Mouse (Mus musculus): ENCODE measurements around the gene Foxj1. TPM values are rescaled to one million over a fixed set of nuclear protein-coding genes. Genes with fewer than 3 reads are reported as not detected.
A peak's percentile ranks its signal among the peaks of the same experiment; 100 is the strongest.

Gene Foxj1
- polyA plus RNA-seq, 1 experiment from 2014 or later, result 7.3 TPM

DNA sequence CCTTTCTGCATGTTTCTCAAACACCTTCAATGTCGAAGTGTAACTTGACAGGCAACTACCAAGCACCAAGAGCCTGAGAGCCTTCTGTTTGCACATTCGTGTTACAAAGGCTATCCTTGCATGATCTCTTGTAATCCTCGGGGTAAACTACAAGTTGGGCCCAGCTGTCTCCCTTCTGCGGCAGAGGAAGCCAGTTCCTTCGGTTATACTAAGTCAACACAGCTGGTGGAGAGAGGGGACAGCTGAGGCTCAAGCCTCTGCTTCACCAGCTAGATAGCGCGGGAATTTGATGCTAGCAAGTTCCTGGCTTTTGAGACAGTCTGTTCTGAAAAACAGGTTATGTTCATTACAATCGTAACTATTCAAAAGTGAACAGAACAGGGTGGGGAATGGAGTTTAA is 22.8 kb downstream of the Foxj1 start:
- Histone ChIP-seq H3K27ac (no peak overlapping the region), H3K4me1 (no peaks in the 10 kb centered on the region), H3K36me3 (no peaks in the 10 kb centered on the region), H3K4me2 (replicated peaks) (no peak overlapping the region), H3K4me3 (no peak overlapping the region), H3K27me3 (replicated peaks) (0 out of 2 replicates have a peak, but pooled peaks cover 4% of the 10 kb centered on the region), H3K9ac (no peak overlapping the region), H3K9me3 (no peaks in the 10 kb centered on the region)
- 71% methylated on average over 8 of the region's 8 CpGs for WGBS
- ATAC-seq (ENCODE audit: low FRiP score, low read depth), result no peak

DNA sequence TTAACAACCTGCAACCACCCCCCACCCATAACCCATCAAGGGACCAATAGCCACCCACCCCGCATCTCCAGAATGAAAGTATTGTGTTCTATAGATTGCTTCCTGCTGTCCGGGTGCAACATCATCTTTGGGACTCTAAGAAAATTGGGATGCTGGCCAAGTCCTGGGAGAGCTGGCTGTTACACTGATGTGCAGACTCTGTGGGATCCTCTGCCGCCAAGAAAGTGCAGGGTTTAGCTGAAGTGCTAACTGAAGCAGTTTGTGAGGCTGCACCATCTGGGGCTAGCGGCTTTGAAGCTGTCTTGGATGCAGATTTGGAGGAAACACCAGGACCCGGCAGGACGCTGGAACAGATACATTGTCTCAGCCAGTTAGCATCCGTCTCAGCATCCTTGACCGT is 24.0 kb downstream of the Foxj1 start:
- H3K4me2 ChIP-seq (replicated peaks), result no peak overlapping the region
- no peaks in the 10 kb centered on the region for H3K36me3 ChIP-seq
- no peak overlapping the region for H3K4me3 ChIP-seq
- ATAC-seq (ENCODE audit: low FRiP score, low read depth), result no peak
- no peak overlapping the region for H3K27ac ChIP-seq
- H3K4me1 ChIP-seq, result peaks cover under 1% of the 10 kb centered on the region; the same call in 1 of the 2 replicates
- WGBS, result 56% methylated on average over 8 of the region's 8 CpGs
- no peak overlapping the region for H3K9ac ChIP-seq
- H3K27me3 ChIP-seq (replicated peaks), result 0 out of 2 replicates have a peak, but pooled peaks cover 4% of the 10 kb centered on the region
- no peaks in the 10 kb centered on the region for H3K9me3 ChIP-seq

DNA sequence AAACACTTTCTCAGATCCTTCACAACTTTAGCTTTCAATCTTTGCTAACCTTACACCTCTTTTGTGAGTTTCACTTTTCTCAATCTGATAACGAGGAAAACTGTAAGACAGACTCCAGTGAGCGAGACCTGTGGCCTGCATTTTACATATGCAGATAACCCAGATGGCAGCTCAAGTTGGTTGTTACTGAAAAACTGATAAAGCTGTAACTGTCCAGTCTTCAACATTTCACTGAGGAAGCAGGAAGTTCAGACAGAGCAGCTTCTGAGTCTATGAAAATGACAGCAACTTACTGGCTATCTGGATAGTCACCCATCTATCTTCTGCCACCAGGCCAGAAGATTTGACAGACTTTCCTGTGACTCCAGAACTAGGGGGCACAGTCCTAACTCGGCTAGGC is 25.6 kb downstream of the Foxj1 start:
- Histone ChIP-seq H3K4me1 (peaks cover 6% of the 10 kb centered on the region; the same call in 1 of the 2 replicates), H3K9ac (no peak overlapping the region), H3K27me3 (replicated peaks) (0 out of 2 replicates have a peak, but pooled peaks cover 4% of the 10 kb centered on the region), H3K4me3 (no peak overlapping the region), H3K9me3 (no peaks in the 10 kb centered on the region), H3K36me3 (peaks cover 4% of the 10 kb centered on the region), H3K27ac (no peak overlapping the region), H3K4me2 (replicated peaks) (no peak overlapping the region)
- WGBS, result 81% methylated on average over 3 of the region's 3 CpGs
- ATAC-seq (ENCODE audit: low FRiP score, low read depth), result no peak

DNA sequence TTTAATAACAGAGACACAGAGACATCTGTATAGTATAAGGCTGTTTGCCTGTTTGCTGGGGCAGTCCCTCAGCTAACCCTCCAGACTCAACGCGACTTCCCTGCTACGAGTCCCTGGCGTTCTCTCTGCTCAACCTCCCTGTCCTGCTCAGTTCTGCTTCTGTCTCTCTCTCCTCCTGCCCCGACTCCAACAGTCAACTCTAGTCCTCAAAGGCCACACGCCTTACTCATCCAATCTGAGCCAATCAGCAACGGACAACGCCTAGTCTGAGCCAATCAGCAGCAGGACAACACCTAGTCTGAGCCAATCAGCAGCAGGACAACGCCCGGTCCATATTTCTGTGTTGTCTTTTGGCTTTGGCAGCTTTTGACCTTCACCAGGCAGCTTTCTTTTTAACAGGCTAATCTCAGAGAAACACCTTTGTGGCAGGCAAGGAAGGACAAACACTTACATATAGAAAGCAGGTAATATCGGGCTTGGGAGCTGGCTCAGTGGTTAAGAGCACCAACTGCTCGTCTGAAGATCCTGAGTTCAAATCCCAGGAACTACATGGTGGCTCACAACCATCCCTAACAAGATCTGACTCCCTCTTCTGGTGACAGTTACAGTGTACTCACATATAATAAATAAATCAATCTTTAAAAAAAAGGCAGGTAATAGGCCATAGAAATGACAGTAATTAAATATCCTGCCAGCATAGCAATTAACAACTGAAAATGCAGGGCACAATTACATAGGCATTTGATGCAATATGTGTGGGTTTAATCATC is 27.3 kb downstream of the Foxj1 start:
- Histone ChIP-seq H3K27ac (no peak overlapping the region), H3K9me3 (no peaks in the 10 kb centered on the region), H3K36me3 (peaks cover 20% of the 10 kb centered on the region), H3K9ac (no peak overlapping the region), H3K4me2 (replicated peaks) (no peak overlapping the region), H3K27me3 (replicated peaks) (0 out of 2 replicates have a peak, but pooled peaks cover 4% of the 10 kb centered on the region), H3K4me3 (no peak overlapping the region), H3K4me1 (peaks cover 6% of the 10 kb centered on the region; the same call in 1 of the 2 replicates)
- no peak for ATAC-seq (ENCODE audit: low FRiP score, low read depth)
- 93% methylated on average over 12 of the region's 12 CpGs for WGBS

DNA sequence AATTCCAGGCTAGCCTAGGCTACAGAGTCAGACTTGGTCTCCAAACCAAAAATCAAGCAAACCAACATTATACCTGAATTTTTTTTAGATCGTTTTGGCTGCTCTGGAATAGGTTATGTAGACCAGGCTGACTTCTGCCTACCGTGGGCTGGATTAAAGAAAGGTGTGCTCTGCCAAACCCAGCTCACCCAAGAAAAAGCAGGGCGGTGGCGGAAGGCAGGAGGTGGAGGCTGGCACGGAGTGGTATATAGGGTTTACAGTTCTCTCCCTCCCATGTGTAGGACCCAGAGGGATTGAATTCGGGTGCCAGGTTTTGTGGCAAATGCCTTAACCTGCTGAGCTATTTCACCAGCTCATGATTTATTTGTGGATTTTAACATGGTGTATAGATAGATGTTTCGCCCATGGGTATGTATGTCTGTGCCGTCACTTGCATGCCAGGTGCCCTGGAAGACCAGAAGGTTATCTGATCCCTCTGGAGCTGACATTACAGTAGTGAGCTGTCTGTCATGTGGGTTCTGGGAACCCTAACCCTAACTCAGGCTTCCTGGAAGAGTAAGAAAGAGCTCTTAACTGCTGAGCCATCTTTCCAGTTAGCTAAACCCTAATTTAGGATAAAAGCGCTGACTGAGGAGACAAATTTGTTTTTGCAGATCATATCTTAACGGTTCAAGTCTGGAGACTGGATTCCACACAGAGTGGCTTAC is 28.0 kb downstream of the Foxj1 start, which contains the start of gene Exoc7:
Gene Exoc7 (minus strand): TSS at position 215 of the 707 bp plus-strand sequence.
- ATAC-seq (ENCODE audit: low FRiP score, low read depth), result peak; percentile 45; the same call in 1 of the 2 replicates
- 0 out of 2 replicates have a peak, but pooled peaks cover 4% of the 10 kb centered on the region for H3K27me3 ChIP-seq (replicated peaks)
- peaks cover 27% of the 10 kb centered on the region for H3K36me3 ChIP-seq
- 82% methylated on average over 10 of the region's 10 CpGs for WGBS
- H3K4me2 ChIP-seq (replicated peaks), result peak within 1 kb of the TSS; percentile 88
- peak within 1 kb of the TSS; percentile 57 for H3K4me3 ChIP-seq
- no peaks in the 10 kb centered on the region for H3K9me3 ChIP-seq
- peaks cover 6% of the 10 kb centered on the region; the same call in 1 of the 2 replicates for H3K4me1 ChIP-seq
- H3K9ac ChIP-seq, result peak within 1 kb of the TSS; percentile 75
- no peak within 1 kb of the TSS for H3K27ac ChIP-seq

DNA sequence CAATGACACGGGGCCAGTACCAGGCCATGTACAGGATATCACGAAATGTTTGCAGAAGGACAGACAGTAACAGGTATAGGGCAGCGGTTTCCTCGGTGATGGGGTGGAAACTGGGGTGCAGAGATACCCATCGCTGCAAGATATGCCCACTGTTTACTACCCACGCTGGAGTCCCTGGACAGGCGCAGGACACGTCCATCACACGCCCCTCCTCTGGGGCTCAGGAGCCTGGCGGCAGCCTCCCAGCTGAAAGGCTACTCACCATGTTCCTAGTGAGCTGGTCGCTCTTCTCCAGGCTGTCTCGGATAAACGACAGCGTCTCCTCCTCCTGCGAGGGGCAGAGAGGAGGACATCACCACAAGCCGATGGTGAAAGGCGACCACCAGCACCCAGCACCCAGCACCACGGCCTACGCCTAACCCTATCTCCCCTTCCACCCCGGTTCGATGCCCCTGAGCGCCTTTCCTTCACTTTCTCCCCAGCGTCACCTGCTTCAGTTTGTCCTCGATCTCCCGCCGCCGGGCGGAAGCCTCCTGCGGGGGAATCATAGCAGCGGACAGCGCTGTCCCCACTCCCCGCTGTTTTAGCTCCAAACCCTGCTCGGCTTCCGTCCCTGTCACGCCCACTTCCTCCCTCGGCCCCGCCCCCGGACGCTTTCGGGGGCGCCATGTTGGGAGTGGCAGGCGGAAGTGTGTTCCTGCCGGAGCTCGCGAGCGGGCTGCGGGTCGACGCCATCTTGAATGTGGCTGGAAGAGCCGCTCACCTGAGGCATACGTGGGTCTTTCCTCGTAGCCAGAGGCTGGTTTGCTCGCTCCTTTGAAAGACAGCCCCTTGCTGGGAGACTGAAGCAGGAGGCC is 28.8 kb downstream of the Foxj1 start:
- peaks cover 34% of the 10 kb centered on the region for H3K36me3 ChIP-seq
- WGBS, result 2% methylated on average over 53 of the region's 53 CpGs

DNA sequence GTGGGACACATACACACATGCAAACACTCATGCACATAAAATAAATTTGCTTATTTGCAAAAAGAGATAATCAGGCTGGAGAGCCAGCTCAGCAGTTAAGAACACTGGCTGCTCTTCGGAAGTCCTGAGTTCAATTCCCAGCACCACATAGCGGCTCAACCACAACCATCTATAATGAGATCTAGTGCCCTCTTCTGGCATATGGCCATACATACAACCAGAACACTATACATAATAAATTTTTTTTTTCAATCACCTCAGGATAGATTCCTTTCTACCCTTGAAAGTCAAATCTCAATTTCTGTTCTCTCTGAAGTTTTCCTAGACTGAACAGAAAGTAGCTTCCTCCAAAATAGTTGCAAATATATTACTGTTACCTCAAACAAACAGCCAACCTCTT is 29.8 kb downstream of the Foxj1 start:
- Histone ChIP-seq H3K4me1 (peaks cover 6% of the 10 kb centered on the region; the same call in 1 of the 2 replicates), H3K36me3 (peaks cover 44% of the 10 kb centered on the region), H3K27ac (no peak overlapping the region), H3K9me3 (no peaks in the 10 kb centered on the region), H3K4me2 (replicated peaks) (peak overlapping the region; percentile 88), H3K9ac (no peak overlapping the region), H3K27me3 (replicated peaks) (0 out of 2 replicates have a peak, but pooled peaks cover 4% of the 10 kb centered on the region), H3K4me3 (no peak overlapping the region; the same call in 1 of the 2 replicates)
- no peak for ATAC-seq (ENCODE audit: low FRiP score, low read depth)
- WGBS, result 98% methylated on average over 2 of the region's 2 CpGs

More for the DNA sequence above, 28.8 kb downstream of the Foxj1 start:
- H3K4me3 ChIP-seq, result peak overlapping the region; percentile 57
- no peak overlapping the region for H3K27ac ChIP-seq
- ATAC-seq (ENCODE audit: low FRiP score, low read depth), result peak; percentile 92
- H3K9ac ChIP-seq, result peak overlapping the region; percentile 75
- H3K4me1 ChIP-seq, result peaks cover 6% of the 10 kb centered on the region; the same call in 1 of the 2 replicates
- 0 out of 2 replicates have a peak, but pooled peaks cover 4% of the 10 kb centered on the region for H3K27me3 ChIP-seq (replicated peaks)
- peak overlapping the region; percentile 88 for H3K4me2 ChIP-seq (replicated peaks)
- no peaks in the 10 kb centered on the region for H3K9me3 ChIP-seq

DNA sequence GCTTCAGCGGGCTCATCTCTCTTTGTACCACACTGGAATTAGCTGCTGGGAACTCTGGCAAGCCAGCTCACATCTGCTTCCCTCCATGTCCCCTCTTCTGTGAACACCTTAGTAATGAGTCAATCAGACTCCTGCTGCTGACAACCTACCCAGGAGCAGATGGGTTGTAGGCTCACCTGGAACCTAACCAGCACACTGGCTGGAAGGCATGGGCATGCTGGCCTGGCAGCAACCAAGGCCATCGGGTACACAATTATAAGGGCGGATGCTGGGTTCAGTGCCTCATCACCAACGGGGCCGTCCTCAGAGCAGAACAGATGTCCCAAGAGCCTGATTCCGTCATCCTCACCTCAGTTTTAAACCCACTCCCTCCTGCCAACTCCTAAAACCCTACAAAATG is 36.6 kb downstream of the Foxj1 start:
- 93% methylated on average over 6 of the region's 6 CpGs for WGBS
- no peak overlapping the region for H3K27ac ChIP-seq
- H3K9me3 ChIP-seq, result no peaks in the 10 kb centered on the region
- ATAC-seq (ENCODE audit: low FRiP score, low read depth), result no peak
- no peak overlapping the region for H3K4me3 ChIP-seq
- H3K36me3 ChIP-seq, result peaks cover 93% of the 10 kb centered on the region
- no peaks in the 10 kb centered on the region for H3K4me1 ChIP-seq
- H3K9ac ChIP-seq, result no peak overlapping the region
- no peak overlapping the region for H3K4me2 ChIP-seq (replicated peaks)
- H3K27me3 ChIP-seq (replicated peaks), result no peaks in the 10 kb centered on the region

DNA sequence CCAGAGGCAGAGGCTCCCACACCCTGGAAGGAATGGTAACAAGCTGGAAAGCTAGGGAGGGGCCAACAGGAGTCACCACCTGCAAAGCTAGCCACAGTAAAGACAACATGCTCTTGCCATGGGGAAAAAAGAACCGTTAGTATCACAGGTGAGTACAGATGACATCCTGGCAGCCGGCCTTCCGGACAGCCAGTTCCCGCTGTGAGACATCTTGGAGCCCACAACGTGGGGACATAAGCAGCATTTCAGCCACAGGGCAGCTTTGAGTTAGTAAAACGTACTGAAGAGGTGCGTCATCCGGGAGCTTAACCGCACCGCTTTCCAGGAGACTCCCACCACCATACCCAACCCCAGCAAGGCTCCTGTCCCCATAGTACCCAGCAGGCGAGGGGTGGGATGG is 37.0 kb downstream of the Foxj1 start:
- H3K4me3 ChIP-seq, result no peak overlapping the region
- H3K4me1 ChIP-seq, result no peaks in the 10 kb centered on the region
- no peak overlapping the region for H3K27ac ChIP-seq
- no peaks in the 10 kb centered on the region for H3K27me3 ChIP-seq (replicated peaks)
- no peak overlapping the region for H3K4me2 ChIP-seq (replicated peaks)
- 89% methylated on average over 11 of the region's 11 CpGs for WGBS
- no peak overlapping the region for H3K9ac ChIP-seq
- H3K9me3 ChIP-seq, result no peaks in the 10 kb centered on the region
- peaks cover 92% of the 10 kb centered on the region for H3K36me3 ChIP-seq
- no peak for ATAC-seq (ENCODE audit: low FRiP score, low read depth)

DNA sequence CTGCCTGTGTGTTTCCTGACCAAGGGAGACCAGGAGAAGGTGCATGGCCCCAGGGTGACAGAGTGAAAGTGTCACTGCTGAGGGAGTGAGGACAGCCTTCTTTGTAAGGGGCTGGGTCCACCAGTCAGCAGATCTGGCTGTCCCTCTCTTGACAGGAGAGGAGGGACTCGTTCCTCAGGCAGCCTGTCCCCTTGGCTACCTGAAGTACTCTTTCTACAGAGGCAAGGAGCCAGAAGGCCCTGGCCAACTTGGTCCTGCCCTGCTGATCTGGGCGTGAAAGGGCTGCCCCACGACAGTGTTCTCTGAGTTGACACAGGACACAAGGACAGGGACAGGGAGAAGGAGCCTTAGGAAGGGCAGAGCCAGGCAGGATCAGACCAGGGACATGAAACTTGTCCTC is 38.2 kb downstream of the Foxj1 start:
- Histone ChIP-seq H3K27ac (no peak overlapping the region), H3K4me2 (replicated peaks) (no peak overlapping the region), H3K4me1 (no peaks in the 10 kb centered on the region), H3K36me3 (peaks cover 91% of the 10 kb centered on the region), H3K27me3 (replicated peaks) (no peaks in the 10 kb centered on the region), H3K4me3 (no peak overlapping the region), H3K9me3 (no peaks in the 10 kb centered on the region), H3K9ac (no peak overlapping the region)
- ATAC-seq (ENCODE audit: low FRiP score, low read depth), result no peak
- WGBS, result 79% methylated on average over 3 of the region's 3 CpGs

DNA sequence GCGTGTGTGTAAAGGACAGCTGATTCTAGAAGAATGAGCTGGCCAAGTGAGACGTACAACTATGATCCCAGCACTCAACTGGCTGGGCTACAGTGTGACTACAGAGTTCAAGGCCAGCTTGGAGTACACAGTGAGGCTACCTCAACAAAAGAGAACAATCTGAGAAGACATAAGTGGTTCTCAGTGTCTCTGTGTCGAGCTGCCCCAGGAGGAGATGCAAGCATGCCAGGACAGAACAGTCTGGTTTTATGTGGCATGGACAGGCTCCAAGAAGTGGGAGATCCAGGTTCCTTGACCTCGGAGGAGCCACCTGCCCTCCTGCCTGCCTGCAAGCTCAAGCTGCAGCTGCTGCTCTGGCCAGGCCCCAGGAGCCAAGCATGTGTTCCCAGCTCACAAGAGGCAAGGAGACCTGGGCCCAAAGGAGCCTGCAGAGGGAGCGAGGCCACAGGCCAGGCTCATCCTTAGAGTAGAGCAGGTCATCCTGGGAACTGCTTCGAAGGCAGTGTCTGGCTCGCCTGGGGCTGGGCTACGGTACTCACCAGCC is 38.9 kb downstream of the Foxj1 start:
- 86% methylated on average over 8 of the region's 8 CpGs for WGBS
- no peak overlapping the region for H3K4me3 ChIP-seq
- no peak overlapping the region for H3K4me2 ChIP-seq (replicated peaks)
- H3K27ac ChIP-seq, result no peak overlapping the region
- no peak overlapping the region for H3K9ac ChIP-seq
- no peak for ATAC-seq (ENCODE audit: low FRiP score, low read depth)
- no peaks in the 10 kb centered on the region for H3K4me1 ChIP-seq
- peaks cover 89% of the 10 kb centered on the region for H3K36me3 ChIP-seq
- H3K9me3 ChIP-seq, result no peaks in the 10 kb centered on the region
- H3K27me3 ChIP-seq (replicated peaks), result no peaks in the 10 kb centered on the region
